Comparison of ENCODE assay signal across 17 mouse cellular contexts in the genomic region with DNA sequence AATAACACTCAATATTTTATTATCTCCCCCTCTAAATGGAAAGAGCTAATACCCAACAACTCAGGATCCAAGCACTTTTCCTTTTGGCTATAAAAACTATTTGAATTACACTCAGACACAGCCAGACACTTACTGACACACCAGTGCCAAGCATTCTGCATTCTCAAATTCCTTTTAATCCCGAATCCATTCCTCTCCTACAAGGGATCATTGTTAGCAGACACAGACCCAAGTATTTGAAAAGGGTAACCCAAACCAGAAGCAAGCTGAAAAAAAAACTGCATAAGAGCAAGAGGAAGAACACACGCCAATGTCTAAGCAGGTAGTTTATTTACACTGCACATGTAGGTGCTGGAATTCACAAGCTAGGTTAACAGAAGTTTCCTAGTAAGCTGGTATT. TPM values are rescaled to one million over a fixed set of nuclear protein-coding genes. Genes with fewer than 3 reads are reported as not detected.
DNase-seq lines count a peak whose midpoint lies in the region; ATAC-seq and TF ChIP-seq lines count a peak whose summit lies in the region.
"Had no signal": no experiment of that assay in that cellular context is flagged by ENCODE, and none has a peak within 500 bp of the region (broad histone marks: within the 10 kb centered on the region; RNA-seq: fewer than 3 reads in every experiment).

No protein-coding gene starts in this region.

- peaks cover 18% of the 10 kb centered on the region for H3K4me1 ChIP-seq in midbrain, embryonic 16.5 days (ENCODE audit: control insufficient read depth, insufficient read depth, low read length)
- peaks cover 24% of the 10 kb centered on the region; the same call in 1 of the 2 replicates for H3K4me1 ChIP-seq in midbrain, embryonic 13.5 days (replicated peaks)
- peaks cover 47% of the 10 kb centered on the region for H3K4me1 ChIP-seq in embryonic facial prominence, embryonic 13.5 days

- peak overlapping the region; percentile 80 for H3K27ac ChIP-seq in gastrocnemius, adult 2 months
- peak overlapping the region; percentile 28; the same call in 1 of the 2 replicates for H3K27ac ChIP-seq in midbrain, embryonic 16.5 days (ENCODE audit: low read length)
- H3K27ac ChIP-seq in midbrain, embryonic 13.5 days = no peak overlapping the region
- H3K27ac ChIP-seq in embryonic facial prominence, embryonic 13.5 days = peak overlapping the region; percentile 56; the same call in 1 of the 2 replicates
- H3K27ac ChIP-seq: forebrain, embryonic 13.5 days; heart, embryonic 13.5 days had no signal

- H3K27me3 ChIP-seq in midbrain, embryonic 16.5 days (ENCODE audit: control insufficient read depth, insufficient read depth, low read depth, low read length) = no peaks in the 10 kb centered on the region
- no peaks in the 10 kb centered on the region for H3K27me3 ChIP-seq in midbrain, embryonic 13.5 days
- no peaks in the 10 kb centered on the region for H3K27me3 ChIP-seq in embryonic facial prominence, embryonic 13.5 days
- H3K27me3 ChIP-seq: forebrain, embryonic 13.5 days; heart, embryonic 13.5 days had no signal

- intact Hi-C loops in gastrocnemius, adult 2 months (cut with DNase I) = loop anchor here (2.0 kb wide), 1 partner anchor 52 kb away; no protein-coding TSS in a partner anchor

- H3K9me3 ChIP-seq in midbrain, embryonic 16.5 days (replicated peaks; ENCODE audit: control insufficient read depth, low read length, poor library complexity, severe bottlenecking) = no peaks in the 10 kb centered on the region
- H3K9me3 ChIP-seq in midbrain, embryonic 13.5 days = no peaks in the 10 kb centered on the region
- H3K9me3 ChIP-seq in embryonic facial prominence, embryonic 13.5 days = no peaks in the 10 kb centered on the region
- H3K9me3 ChIP-seq: forebrain, embryonic 13.5 days; heart, embryonic 13.5 days had no signal

- H3K36me3 ChIP-seq in midbrain, embryonic 16.5 days (ENCODE audit: control insufficient read depth, insufficient read depth, low read length) = no peaks in the 10 kb centered on the region
- peaks cover 3% of the 10 kb centered on the region for H3K36me3 ChIP-seq in midbrain, embryonic 13.5 days
- peaks cover 5% of the 10 kb centered on the region for H3K36me3 ChIP-seq in embryonic facial prominence, embryonic 13.5 days

- 59% methylated on average over 2 of the region's 2 CpGs for WGBS in midbrain, embryonic 16.5 days
- WGBS in midbrain, embryonic 13.5 days = 59% methylated on average over 2 of the region's 2 CpGs
- 20% methylated on average over 2 of the region's 2 CpGs for WGBS in embryonic facial prominence, embryonic 13.5 days

- no peak for ATAC-seq in midbrain, embryonic 16.5 days
- no peak for ATAC-seq in midbrain, embryonic 13.5 days
- no peak for ATAC-seq in embryonic facial prominence, embryonic 13.5 days (ENCODE audit: insufficient number of reproducible peaks, insufficient read depth, low FRiP score, low TSS enrichment, low read depth)
- ATAC-seq: forebrain, embryonic 13.5 days; hindbrain, postnatal 0 days had no signal

- no peak for DNase-seq in gastrocnemius, adult 2 months
- no peak for DNase-seq in gastrocnemius, adult 8-10 months (ENCODE audit: low spot score in 2 of 2)
- DNase-seq in fibroblast of lung, adult 2 months (ENCODE audit: low read depth) = peak; percentile 50
- no peak for DNase-seq in cerebellum, adult 9-10 months
- DNase-seq: adrenal gland, adult 8-10 months; adrenal gland, postnatal 36 days; cerebellum, adult 11 months; cerebellum, adult 8-10 months; cerebellum, postnatal 25 days; heart, postnatal 36 days; kidney, adult 18-20 months had no signal

- H3K9ac ChIP-seq in midbrain, embryonic 16.5 days (ENCODE audit: low read depth, low read length) = no peak overlapping the region
- H3K9ac ChIP-seq in midbrain, embryonic 13.5 days (replicated peaks) = no peak overlapping the region
- no peak overlapping the region for H3K9ac ChIP-seq in embryonic facial prominence, embryonic 13.5 days
- H3K9ac ChIP-seq: forebrain, embryonic 13.5 days; heart, embryonic 13.5 days had no signal

- no peak overlapping the region for H3K4me2 ChIP-seq in midbrain, embryonic 16.5 days (ENCODE audit: low read length)
- H3K4me2 ChIP-seq in midbrain, embryonic 13.5 days (replicated peaks) = no peak overlapping the region
- H3K4me2 ChIP-seq in embryonic facial prominence, embryonic 13.5 days = no peak overlapping the region
- H3K4me2 ChIP-seq: forebrain, embryonic 13.5 days; heart, embryonic 13.5 days had no signal

- no peak overlapping the region for H3K4me3 ChIP-seq in gastrocnemius, adult 2 months
- no peak overlapping the region for H3K4me3 ChIP-seq in midbrain, embryonic 16.5 days (ENCODE audit: low read depth, low read length)
- H3K4me3 ChIP-seq in midbrain, embryonic 13.5 days (replicated peaks) = no peak overlapping the region
- H3K4me3 ChIP-seq in embryonic facial prominence, embryonic 13.5 days = no peak overlapping the region
- H3K4me3 ChIP-seq: forebrain, embryonic 13.5 days; heart, embryonic 13.5 days had no signal

- TF ChIP-seq CTCF in gastrocnemius, adult 2 months (IDR thresholded peaks at IDR 0.05) = no peak

RNA-seq across cellular contexts. Expression of gene Lrp6, which starts 54.3 kb away (rescaled TPM):
- 10 to 100 TPM; 45.0 to 46.7 TPM for total RNA-seq in gastrocnemius, adult 2 months (2021)
- 10 to 100 TPM; 35.7 to 50.1 (median 41.2) TPM for total RNA-seq in gastrocnemius, adult 8-10 months (2022)
- polyA plus RNA-seq in midbrain, embryonic 16.5 days (2015; fragmentation: Nextera tagmentation; extraction: Ambion mirVana) = 14.4 and 16.7 TPM in 2 replicates
- 23.6 and 24.3 TPM in 2 replicates for polyA plus RNA-seq in midbrain, embryonic 13.5 days (2015; fragmentation: Nextera tagmentation; extraction: Ambion mirVana)
- 34.2 and 43.6 TPM in 2 replicates for polyA plus RNA-seq in embryonic facial prominence, embryonic 13.5 days (2015; fragmentation: Nextera tagmentation; extraction: Ambion mirVana)
